Mouse (Mus musculus): Measurements from ENCODE around the gene Ptprt. TPM values are rescaled to one million over a fixed set of nuclear protein-coding genes. Genes with fewer than 3 reads are reported as not detected.
A peak's percentile ranks its signal among the peaks of the same experiment; 100 is the strongest.

The Ptprt gene
- polyA plus RNA-seq, 1 experiment from 2014 or later: 4.6 TPM

- WGBS: 53% methylated on average over 4 of the region's 4 CpGs
- no peak overlapping the region for H3K4me3 ChIP-seq (ENCODE audit: low read length)
- no peaks in the 10 kb centered on the region for H3K9me3 ChIP-seq (ENCODE audit: control insufficient read depth, low read length)
- ATAC-seq (ENCODE audit: low FRiP score, low TSS enrichment): no peak
- no peak overlapping the region for H3K27ac ChIP-seq (ENCODE audit: low read depth, low read length)
- no peak overlapping the region for H3K9ac ChIP-seq (ENCODE audit: low read depth, low read length)
- no peaks in the 10 kb centered on the region for H3K36me3 ChIP-seq (ENCODE audit: control insufficient read depth, insufficient read depth, low read length)
- H3K27me3 ChIP-seq (ENCODE audit: control insufficient read depth, insufficient read depth, low read length): no peaks in the 10 kb centered on the region
- no peaks in the 10 kb centered on the region for H3K4me1 ChIP-seq (ENCODE audit: control insufficient read depth, insufficient read depth, low read length)
- no peak overlapping the region for H3K4me2 ChIP-seq (replicated peaks; ENCODE audit: low read depth, low read length)
Measured at GRCm38 (mm10) chr2:161865231-161865630, 795.7 kb downstream of the Ptprt start.

- H3K4me1 ChIP-seq (ENCODE audit: control insufficient read depth, insufficient read depth, low read length): no peaks in the 10 kb centered on the region
Measured at GRCm38 (mm10) chr2:161858813-161859212, 802.1 kb downstream of the Ptprt start.

GRCm38 (mm10) chr2:161858361-161858760, 802.6 kb downstream of the Ptprt start:
- 79% methylated on average over 1 of the region's 1 CpGs for WGBS
- Histone ChIP-seq H3K4me1 (ENCODE audit: control insufficient read depth, insufficient read depth, low read length) (no peaks in the 10 kb centered on the region), H3K4me2 (replicated peaks; ENCODE audit: low read depth, low read length) (no peak overlapping the region), H3K27ac (ENCODE audit: low read depth, low read length) (no peak overlapping the region), H3K9ac (ENCODE audit: low read depth, low read length) (no peak overlapping the region), H3K4me3 (ENCODE audit: low read length) (no peak overlapping the region), H3K36me3 (ENCODE audit: control insufficient read depth, insufficient read depth, low read length) (no peaks in the 10 kb centered on the region), H3K27me3 (ENCODE audit: control insufficient read depth, insufficient read depth, low read length) (no peaks in the 10 kb centered on the region), H3K9me3 (ENCODE audit: control insufficient read depth, low read length) (no peaks in the 10 kb centered on the region)
- ATAC-seq (ENCODE audit: low FRiP score, low TSS enrichment): no peak

More at GRCm38 (mm10) chr2:161858813-161859212, 802.1 kb downstream of the Ptprt start:
- no peak overlapping the region for H3K4me3 ChIP-seq (ENCODE audit: low read length)
- H3K4me2 ChIP-seq (replicated peaks; ENCODE audit: low read depth, low read length): no peak overlapping the region
- H3K9me3 ChIP-seq (ENCODE audit: control insufficient read depth, low read length): no peaks in the 10 kb centered on the region
- 100% methylated on average over 1 of the region's 1 CpGs for WGBS
- H3K36me3 ChIP-seq (ENCODE audit: control insufficient read depth, insufficient read depth, low read length): no peaks in the 10 kb centered on the region
- no peak overlapping the region for H3K27ac ChIP-seq (ENCODE audit: low read depth, low read length)
- H3K27me3 ChIP-seq (ENCODE audit: control insufficient read depth, insufficient read depth, low read length): no peaks in the 10 kb centered on the region
- no peak overlapping the region for H3K9ac ChIP-seq (ENCODE audit: low read depth, low read length)
- no peak for ATAC-seq (ENCODE audit: low FRiP score, low TSS enrichment)

- Histone ChIP-seq H3K4me1 (ENCODE audit: control insufficient read depth, insufficient read depth, low read length) (no peaks in the 10 kb centered on the region), H3K27me3 (ENCODE audit: control insufficient read depth, insufficient read depth, low read length) (no peaks in the 10 kb centered on the region), H3K9me3 (ENCODE audit: control insufficient read depth, low read length) (no peaks in the 10 kb centered on the region), H3K27ac (ENCODE audit: low read depth, low read length) (no peak overlapping the region), H3K4me3 (ENCODE audit: low read length) (no peak overlapping the region), H3K9ac (ENCODE audit: low read depth, low read length) (no peak overlapping the region), H3K36me3 (ENCODE audit: control insufficient read depth, insufficient read depth, low read length) (no peaks in the 10 kb centered on the region), H3K4me2 (replicated peaks; ENCODE audit: low read depth, low read length) (no peak overlapping the region)
- ATAC-seq (ENCODE audit: low FRiP score, low TSS enrichment): no peak
- 89% methylated on average over 4 of the region's 4 CpGs for WGBS
Measured at GRCm38 (mm10) chr2:161835001-161835400, 825.9 kb downstream of the Ptprt start.

GRCm38 (mm10) chr2:161833846-161834245, 827.1 kb downstream of the Ptprt start:
- no peak for ATAC-seq (ENCODE audit: low FRiP score, low TSS enrichment)
- no peak overlapping the region for H3K4me2 ChIP-seq (replicated peaks; ENCODE audit: low read depth, low read length)
- H3K4me3 ChIP-seq (ENCODE audit: low read length): no peak overlapping the region
- 90% methylated on average over 2 of the region's 2 CpGs for WGBS
- H3K36me3 ChIP-seq (ENCODE audit: control insufficient read depth, insufficient read depth, low read length): no peaks in the 10 kb centered on the region
- H3K9me3 ChIP-seq (ENCODE audit: control insufficient read depth, low read length): no peaks in the 10 kb centered on the region
- H3K9ac ChIP-seq (ENCODE audit: low read depth, low read length): no peak overlapping the region
- no peaks in the 10 kb centered on the region for H3K4me1 ChIP-seq (ENCODE audit: control insufficient read depth, insufficient read depth, low read length)
- no peak overlapping the region for H3K27ac ChIP-seq (ENCODE audit: low read depth, low read length)
- H3K27me3 ChIP-seq (ENCODE audit: control insufficient read depth, insufficient read depth, low read length): no peaks in the 10 kb centered on the region

GRCm38 (mm10) chr2:161813326-161813725, 847.6 kb downstream of the Ptprt start:
- 83% methylated on average over 1 of the region's 1 CpGs for WGBS
- Histone ChIP-seq H3K4me1 (ENCODE audit: control insufficient read depth, insufficient read depth, low read length) (no peaks in the 10 kb centered on the region), H3K4me2 (replicated peaks; ENCODE audit: low read depth, low read length) (no peak overlapping the region), H3K4me3 (ENCODE audit: low read length) (no peak overlapping the region), H3K9me3 (ENCODE audit: control insufficient read depth, low read length) (no peaks in the 10 kb centered on the region), H3K27ac (ENCODE audit: low read depth, low read length) (no peak overlapping the region), H3K27me3 (ENCODE audit: control insufficient read depth, insufficient read depth, low read length) (no peaks in the 10 kb centered on the region), H3K9ac (ENCODE audit: low read depth, low read length) (no peak overlapping the region), H3K36me3 (ENCODE audit: control insufficient read depth, insufficient read depth, low read length) (no peaks in the 10 kb centered on the region)
- no peak for ATAC-seq (ENCODE audit: low FRiP score, low TSS enrichment)

GRCm38 (mm10) chr2:161808086-161808801, 852.7 kb downstream of the Ptprt start:
- no peaks in the 10 kb centered on the region for H3K9me3 ChIP-seq (ENCODE audit: control insufficient read depth, low read length)
- H3K27ac ChIP-seq (ENCODE audit: low read depth, low read length): no peak overlapping the region
- 77% methylated on average over 9 of the region's 9 CpGs for WGBS
- H3K4me2 ChIP-seq (replicated peaks; ENCODE audit: low read depth, low read length): no peak overlapping the region
- H3K9ac ChIP-seq (ENCODE audit: low read depth, low read length): no peak overlapping the region
- no peaks in the 10 kb centered on the region for H3K4me1 ChIP-seq (ENCODE audit: control insufficient read depth, insufficient read depth, low read length)
- no peak overlapping the region for H3K4me3 ChIP-seq (ENCODE audit: low read length)
- H3K27me3 ChIP-seq (ENCODE audit: control insufficient read depth, insufficient read depth, low read length): no peaks in the 10 kb centered on the region
- no peaks in the 10 kb centered on the region for H3K36me3 ChIP-seq (ENCODE audit: control insufficient read depth, insufficient read depth, low read length)
- no peak for ATAC-seq (ENCODE audit: low FRiP score, low TSS enrichment)

- H3K4me1 ChIP-seq (ENCODE audit: control insufficient read depth, insufficient read depth, low read length): no peaks in the 10 kb centered on the region
- H3K27ac ChIP-seq (ENCODE audit: low read depth, low read length): no peak overlapping the region
- no peaks in the 10 kb centered on the region for H3K36me3 ChIP-seq (ENCODE audit: control insufficient read depth, insufficient read depth, low read length)
- no peak overlapping the region for H3K4me3 ChIP-seq (ENCODE audit: low read length)
- no peak overlapping the region for H3K9ac ChIP-seq (ENCODE audit: low read depth, low read length)
- no peaks in the 10 kb centered on the region for H3K9me3 ChIP-seq (ENCODE audit: control insufficient read depth, low read length)
- 31% methylated on average over 8 of the region's 8 CpGs for WGBS
- no peaks in the 10 kb centered on the region for H3K27me3 ChIP-seq (ENCODE audit: control insufficient read depth, insufficient read depth, low read length)
- peak; percentile 62; the same call in 1 of the 2 replicates for ATAC-seq (ENCODE audit: low FRiP score, low TSS enrichment)
- no peak overlapping the region for H3K4me2 ChIP-seq (replicated peaks; ENCODE audit: low read depth, low read length)
Measured at GRCm38 (mm10) chr2:161806287-161807007, 854.5 kb downstream of the Ptprt start.

- no peak overlapping the region for H3K4me3 ChIP-seq (ENCODE audit: low read length)
- H3K4me1 ChIP-seq (ENCODE audit: control insufficient read depth, insufficient read depth, low read length): no peaks in the 10 kb centered on the region
- WGBS: 82% methylated on average over 6 of the region's 6 CpGs
- no peak for ATAC-seq (ENCODE audit: low FRiP score, low TSS enrichment)
- no peaks in the 10 kb centered on the region for H3K36me3 ChIP-seq (ENCODE audit: control insufficient read depth, insufficient read depth, low read length)
- no peaks in the 10 kb centered on the region for H3K27me3 ChIP-seq (ENCODE audit: control insufficient read depth, insufficient read depth, low read length)
- H3K27ac ChIP-seq (ENCODE audit: low read depth, low read length): no peak overlapping the region
- H3K9ac ChIP-seq (ENCODE audit: low read depth, low read length): no peak overlapping the region
- no peaks in the 10 kb centered on the region for H3K9me3 ChIP-seq (ENCODE audit: control insufficient read depth, low read length)
- no peak overlapping the region for H3K4me2 ChIP-seq (replicated peaks; ENCODE audit: low read depth, low read length)
Measured at GRCm38 (mm10) chr2:161799946-161800345, 861.0 kb downstream of the Ptprt start.

Data from kidney, embryonic 14.5 days (tissue).